Mouse (Mus musculus) CD4-positive naive resting alpha-beta T cell, adult 57 days (primary cell): Measurements from ENCODE around the gene Etfrf1. TPM values are rescaled to one million over a fixed set of nuclear protein-coding genes. Genes with fewer than 3 reads are reported as not detected.

Experiments used
- total RNA-seq: library from RNA; stranded (reverse); gene quantifications from one replicate; pipeline ENCODE4 v1.2.4, GENCODE M21; 2023

The Etfrf1 gene
- total RNA-seq = 14.0 TPM

GRCm38 (mm10) chr6:145210816-145211338 is at the start of gene Etfrf1, which contains the start of gene Casc1:
Gene Etfrf1, plus strand, starts transcription at chr6:145211134.
Gene Casc1, minus strand, starts transcription at chr6:145211005.

DNA sequence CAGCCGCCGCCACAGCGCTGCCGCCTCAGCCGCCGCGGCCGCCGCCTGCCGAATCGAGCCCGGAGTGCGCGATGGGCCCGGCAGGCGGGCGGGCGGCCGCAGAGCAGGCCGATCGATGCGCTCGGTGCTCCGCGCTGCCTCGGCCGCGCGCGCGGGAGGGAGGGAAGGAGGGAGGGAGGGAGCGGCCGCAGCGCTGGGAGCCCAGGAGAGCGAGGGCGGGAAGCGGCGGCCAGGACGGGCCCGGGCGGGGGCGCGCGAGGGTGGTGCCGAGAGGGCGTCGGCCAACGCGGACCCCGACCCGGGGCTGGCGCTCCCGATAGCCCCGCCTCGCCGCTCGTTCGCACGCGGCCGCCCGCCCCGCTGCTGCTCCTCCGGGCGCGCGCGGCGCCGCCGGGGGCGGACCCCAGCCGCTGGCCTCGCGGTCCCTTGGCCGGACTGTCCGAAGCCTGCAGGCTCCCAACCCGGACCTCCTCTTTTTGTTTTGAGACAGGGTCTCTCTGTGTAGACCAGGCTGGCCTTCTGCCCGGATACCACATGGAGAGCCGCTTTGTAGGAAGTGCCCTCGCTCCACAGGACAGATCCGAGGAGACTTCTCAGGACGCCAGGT is 39.4 kb downstream of the Etfrf1 start, which contains the start of gene Kras:
Gene Kras (minus strand): TSS at position 55 of the 607 bp plus-strand sequence.

Other genes starting within 250 kb of the Etfrf1 start
- 0.89 TPM for gene Bcat1, start 134.9 kb upstream of the Etfrf1 start, total RNA-seq
- gene Lrmp, start 95.5 kb upstream of the Etfrf1 start, total RNA-seq = 83.7 TPM
- gene Casc1, start 129 bp upstream of the Etfrf1 start, total RNA-seq = 4.1 TPM
- 125 TPM for gene Kras, start 39.1 kb downstream of the Etfrf1 start, total RNA-seq